Mouse (Mus musculus): ENCODE measurements around the gene Lif.
A peak's percentile ranks its signal among the peaks of the same experiment; 100 is the strongest.

Lif gene

DNA sequence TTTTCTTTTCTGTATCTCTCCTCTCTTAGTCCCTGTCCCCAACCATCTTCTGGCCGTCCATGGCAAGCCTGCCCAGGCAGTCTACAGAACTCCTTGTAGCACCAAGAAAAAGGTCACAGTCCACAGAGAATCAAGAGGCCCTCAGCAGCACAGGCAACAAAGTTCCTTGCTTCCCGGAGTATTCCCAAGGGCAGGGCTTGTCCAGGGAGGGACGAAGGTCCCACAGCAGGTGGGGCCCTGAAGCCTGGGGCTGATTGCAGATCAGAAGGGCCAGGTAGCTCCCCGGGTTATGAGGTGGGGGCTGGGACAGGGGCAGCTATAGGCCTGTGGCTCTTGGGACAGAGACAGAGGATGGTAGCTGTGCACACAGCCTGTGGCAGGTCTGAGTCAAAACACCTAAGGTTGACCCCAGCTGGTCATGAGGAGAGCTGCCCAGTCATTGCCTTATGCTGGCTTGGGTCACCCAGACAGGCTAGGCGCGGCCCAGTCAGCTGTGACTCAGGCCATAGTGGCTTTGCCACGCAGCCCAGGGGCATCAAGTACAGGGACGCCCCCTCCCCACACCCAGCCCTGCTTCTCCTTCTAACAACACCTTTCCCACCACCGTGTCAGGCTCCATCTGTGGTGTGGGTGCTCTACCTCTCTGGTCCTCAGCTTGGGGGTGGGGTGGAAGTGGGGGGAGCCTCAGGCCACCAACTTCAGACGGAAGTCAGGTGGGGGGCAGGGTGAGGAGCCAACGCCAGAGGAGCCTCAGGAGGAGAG lies at the start of gene Lif:
Gene Lif (plus strand): TSS at position 712 of the 762 bp plus-strand sequence.
- DNase-seq = no peak

DNA sequence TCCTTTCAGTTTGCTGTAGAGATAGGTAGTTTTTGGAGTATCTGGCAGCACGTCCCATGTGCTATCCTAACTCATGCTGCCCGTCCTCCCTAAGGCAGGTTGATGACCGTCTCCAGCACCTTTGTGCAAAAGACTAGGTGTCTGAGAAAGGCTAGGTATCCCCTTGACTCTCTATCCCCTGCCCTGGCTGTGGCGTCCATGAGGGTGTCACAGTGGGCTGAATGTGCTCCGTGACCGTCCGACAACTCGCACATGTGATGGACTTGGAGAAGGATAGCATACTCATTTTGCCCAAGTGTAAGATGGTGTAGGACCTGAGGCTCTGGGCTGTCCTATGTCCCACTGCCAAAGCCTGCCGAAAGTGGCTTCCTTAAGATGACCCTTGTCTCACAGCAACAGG lies 49.7 kb upstream of the Lif start:
- DNase-seq = no peak

DNA sequence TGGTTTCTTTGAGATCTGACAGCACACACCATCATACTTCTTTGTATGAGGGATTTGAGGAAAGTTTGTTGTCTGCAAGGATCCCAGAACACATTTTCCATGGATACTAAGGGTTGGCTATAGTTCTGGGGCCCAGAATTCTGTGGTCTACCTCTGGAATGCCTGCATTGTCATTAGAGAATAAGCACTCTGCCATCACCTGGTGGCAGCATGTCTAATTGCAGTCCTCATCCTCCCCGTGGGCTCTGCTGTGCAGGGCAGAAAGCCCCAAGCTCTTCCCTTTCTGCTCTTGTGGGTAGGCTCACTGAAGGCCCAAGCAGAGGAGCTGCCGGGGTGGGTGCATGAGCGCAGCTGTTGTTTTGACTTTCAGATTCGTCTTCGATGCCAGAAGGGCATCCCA lies 47.8 kb upstream of the Lif start:
- no peak for DNase-seq

DNA sequence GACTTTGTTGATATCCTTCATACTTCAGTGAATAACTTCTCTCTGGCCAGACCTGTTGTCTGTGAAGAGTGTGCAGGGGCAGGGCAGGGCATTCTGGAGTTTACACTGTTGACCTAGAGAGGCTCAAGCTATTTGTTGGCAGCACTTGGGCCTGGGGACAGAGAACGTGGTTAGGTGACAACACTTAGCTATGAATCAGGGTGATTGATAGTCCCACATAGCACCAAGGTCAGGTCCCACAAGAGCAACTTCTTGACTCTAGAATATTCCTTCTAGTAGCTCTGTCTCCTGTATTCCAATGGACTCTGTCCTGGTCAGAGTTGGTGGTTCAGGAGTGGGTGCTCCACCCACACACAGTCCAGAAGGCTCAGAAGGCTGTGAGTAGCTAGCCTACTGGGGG lies 46.6 kb upstream of the Lif start:
- no peak for DNase-seq

DNA sequence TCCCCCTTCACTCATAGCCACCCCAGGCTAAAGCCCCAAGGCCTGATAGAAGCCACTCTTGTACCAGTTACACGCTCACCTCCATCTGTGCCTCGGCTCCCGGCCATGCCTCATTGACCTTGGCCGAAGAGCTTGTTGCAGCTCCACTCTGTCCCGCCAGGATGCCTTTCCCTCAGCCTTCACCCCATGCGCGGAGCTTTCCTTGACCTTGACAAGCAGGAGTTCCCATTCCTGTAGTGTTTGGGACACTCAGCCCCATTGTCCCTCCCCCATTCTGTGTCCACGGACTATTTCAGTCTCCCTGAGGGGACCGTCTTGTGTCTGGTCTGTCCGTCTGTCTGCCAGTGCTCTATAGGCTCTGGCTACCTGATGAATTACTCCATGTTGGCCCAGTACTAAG lies 44.2 kb upstream of the Lif start:
- DNase-seq = no peak

DNA sequence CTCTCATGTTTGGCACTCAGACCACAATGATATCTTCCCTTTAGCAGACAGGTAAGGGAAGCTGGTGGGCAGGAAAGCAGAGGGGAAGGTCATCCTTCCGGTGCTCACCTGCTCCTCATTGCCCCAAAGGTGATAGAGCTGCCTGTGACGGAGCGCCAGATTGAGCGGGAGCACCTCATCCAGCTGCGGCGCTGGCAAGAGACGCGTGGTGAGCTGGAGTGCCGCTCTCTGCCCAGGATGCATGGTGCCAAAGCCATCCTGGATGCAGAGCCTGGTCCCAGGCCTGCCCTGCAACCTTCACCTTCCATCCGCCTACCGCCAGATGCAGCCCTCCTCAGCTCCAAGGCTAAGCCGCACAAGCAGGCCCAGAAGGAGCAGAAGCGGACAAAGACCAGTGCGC lies 42.8 kb upstream of the Lif start:
- no peak for DNase-seq

DNA sequence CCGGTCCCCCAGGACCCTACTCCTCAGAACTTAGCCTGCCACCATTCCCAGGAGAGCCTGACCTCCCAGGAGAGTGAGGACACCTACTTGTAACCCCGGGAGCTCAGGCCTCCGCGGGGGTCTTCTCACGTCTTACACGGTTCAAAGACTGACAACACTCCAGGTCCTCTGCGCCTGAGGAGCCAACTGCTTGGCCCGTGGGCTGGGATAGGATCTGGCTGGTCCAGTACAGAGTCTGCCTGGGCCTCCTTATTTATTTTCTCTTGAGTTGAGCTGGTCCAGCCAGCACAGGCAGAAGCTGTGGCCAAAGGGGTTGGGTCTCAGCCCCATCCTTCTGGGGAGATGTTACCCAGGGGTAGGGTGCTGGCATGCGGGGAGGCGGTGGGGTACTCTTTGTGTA lies 42.3 kb upstream of the Lif start:
- no peak for DNase-seq

DNA sequence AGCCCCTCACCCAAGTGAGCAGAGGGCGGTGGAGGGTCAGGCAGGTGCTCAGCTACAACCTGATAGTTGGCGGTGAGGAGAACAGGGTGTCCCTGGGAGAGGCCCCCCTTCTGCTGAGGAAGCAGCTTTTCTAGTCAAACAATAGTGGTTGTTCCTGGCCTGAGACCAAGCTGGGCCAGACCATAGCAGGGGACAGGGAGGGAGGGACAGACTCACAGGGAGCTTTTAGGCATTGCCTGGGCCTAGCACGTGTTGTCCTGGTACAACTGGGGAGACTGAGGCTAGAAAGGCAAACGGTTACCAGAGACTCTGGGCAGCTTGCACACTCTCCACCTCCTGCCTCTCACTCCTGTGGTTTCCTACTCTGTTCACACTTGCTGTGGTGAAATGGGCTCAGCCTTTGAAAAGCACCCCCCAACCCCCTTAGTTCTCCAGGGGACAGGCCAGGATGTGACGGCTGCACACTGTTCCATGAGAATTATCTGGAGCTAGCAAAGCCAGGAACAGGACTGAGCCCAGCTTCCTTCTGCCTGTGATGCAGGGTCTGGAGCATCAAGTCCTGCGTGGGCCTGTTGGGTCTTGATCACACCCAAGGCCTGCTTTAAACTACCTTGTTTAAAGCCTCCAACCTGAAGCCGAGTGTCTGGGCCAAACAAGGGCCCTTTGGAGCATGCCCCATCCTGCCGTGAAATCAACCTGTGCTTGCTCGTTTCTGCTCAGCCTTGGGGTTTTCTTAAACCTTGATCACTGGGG lies 40.9 kb upstream of the Lif start:
- no peak for DNase-seq

- peak; percentile 78 to 83 for DNase-seq
Measured at GRCm38 (mm10) chr11:4217914-4218629, 39.3 kb upstream of the Lif start, which contains the start of gene Castor1. Castor1 (plus strand) TSS chr11:4218225.

GRCm38 (mm10) chr11:4218637-4219036 lies 38.7 kb upstream of the Lif start:
- DNase-seq = no peak

- DNase-seq = no peak
Measured at GRCm38 (mm10) chr11:4219317-4219751, 38.0 kb upstream of the Lif start.

GRCm38 (mm10) chr11:4219908-4220307 lies 37.4 kb upstream of the Lif start:
- DNase-seq = no peak

DNA sequence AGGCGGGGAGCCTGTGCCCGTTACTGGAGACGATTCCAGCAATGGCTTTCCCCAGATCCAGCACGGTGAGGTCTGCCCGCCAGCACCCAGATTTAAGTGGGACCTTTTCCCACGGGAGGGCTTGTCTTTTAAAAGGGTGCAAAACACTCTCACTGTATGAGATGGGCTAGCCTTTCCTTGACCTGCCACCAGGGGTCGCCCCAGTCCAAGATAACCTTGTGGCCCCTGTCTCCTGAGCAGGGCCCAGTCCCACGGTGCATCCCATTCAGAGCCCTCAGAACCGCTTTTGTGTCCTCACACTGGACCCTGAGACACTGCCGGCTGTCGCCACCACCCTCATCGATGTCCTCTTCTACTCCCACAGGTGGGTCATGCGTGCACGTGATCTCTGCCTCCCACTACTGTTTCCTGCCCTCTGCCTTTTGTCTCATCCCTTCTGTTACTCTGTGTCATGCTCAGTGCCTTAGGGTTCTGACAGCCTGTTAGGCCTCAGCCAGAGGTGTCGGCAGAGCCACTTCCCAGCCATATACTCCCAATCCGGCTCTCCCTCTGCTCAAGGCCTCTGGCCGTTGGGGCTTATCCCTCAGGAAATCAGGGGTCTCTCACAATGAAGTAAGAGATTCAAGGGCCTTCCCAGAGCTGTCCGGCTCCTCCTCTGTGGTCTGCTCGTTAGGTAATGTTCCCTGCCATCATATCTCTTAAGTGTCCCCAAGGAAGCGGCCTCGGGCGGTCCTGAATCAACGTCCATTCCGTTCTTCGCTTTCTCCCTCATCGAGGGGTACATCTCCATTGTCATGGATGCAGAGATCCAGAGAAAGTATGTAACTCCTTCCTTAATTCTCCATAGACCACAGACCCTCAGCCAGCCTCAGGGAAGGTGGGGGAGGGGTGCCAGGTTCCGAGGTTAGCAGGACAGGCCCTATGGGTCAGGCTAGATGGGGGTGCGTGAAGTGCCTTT lies 36.6 kb upstream of the Lif start:
- DNase-seq = peak; percentile 55 to 65

- no peak for DNase-seq
Measured at GRCm38 (mm10) chr11:4222046-4222950, 35.1 kb upstream of the Lif start.

DNA sequence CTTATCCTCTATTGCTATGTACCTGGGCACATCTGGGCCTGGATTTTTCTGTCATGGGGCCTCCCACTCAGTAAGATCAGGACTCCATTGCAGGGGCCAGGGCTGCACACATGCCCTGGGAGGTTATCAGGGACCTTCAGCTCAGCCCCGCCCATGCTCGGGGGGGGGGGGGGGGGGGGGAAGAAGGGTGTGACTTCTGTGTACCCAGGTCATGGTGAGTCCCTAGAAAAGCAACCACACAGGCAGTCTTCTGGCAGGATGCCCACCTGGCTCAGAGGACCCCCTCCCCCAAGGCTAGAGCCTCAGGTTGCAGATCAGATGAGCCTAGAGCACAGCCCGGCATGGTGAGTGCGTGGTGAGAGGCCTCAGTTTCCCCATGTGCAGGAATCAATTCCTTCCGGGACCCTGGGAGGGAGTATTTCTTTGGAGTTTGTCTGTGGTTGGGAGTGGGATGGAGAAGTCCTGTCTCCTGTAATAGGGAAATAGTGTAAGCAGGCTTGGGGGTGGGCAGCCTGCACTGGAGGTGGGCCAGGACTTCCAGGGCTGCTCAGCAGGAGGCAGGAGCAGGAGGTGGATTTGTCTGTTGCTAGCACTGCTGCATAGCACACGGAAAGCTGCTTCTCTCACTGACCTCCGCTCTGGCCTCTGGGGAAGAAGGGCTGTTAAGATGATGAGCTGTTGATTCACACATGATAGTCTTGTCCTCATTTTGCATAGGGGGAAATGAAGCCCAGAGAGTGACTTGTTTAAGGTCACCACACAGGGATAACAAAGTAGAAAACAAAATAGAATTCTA lies 33.8 kb upstream of the Lif start:
- no peak for DNase-seq

GRCm38 (mm10) chr11:4224223-4224622 lies 33.1 kb upstream of the Lif start:
- DNase-seq = no peak

GRCm38 (mm10) chr11:4226569-4227325 lies 30.6 kb upstream of the Lif start:
- DNase-seq = no peak

DNA sequence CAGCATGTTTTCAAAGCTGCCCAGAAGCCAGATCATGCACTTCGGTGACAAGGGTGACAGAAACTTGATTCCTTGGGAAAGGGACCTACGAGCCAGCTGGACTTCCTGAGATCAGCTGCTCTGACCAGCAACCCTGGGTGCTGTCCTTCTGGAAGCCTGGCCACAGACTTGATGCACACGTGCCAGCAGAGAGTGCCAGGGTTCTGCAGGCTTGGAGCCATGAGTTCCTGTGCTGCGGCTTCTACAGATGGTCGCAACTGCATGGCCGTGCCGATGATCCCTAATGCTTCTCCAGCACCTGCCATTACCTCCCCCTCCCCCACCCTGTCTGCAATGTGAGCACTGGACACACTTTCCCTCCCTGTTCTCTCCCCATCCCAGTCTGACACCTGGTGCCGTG lies 28.9 kb upstream of the Lif start:
- no peak for DNase-seq

- DNase-seq = no peak
Measured at GRCm38 (mm10) chr11:4229841-4230240, 27.5 kb upstream of the Lif start.

DNA sequence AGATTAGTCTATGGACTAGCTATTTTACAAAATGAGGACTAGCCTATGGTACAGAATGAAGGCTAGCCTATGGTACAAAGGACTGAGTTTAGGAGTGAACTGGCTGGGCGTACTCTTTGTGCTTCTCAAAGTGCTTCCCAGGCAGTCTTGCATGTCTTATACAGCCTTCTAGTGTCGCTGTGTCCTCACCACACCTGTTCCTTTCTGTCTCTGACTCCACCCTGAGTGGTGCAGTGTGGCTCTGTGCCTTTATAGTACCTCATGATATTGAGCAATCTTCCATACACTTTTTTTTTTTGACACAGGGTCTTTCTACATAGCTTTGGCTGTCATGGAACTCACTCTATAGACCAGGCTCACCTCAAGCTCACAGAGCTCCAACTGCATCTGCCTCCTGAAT lies 25.9 kb upstream of the Lif start:
- DNase-seq = no peak

Data from thymus, adult 18-20 months (tissue).